Mouse (Mus musculus): ENCODE results near the gene Csk.

GRCm38 (mm10) chr9:57687751-57688150 lies 34.3 kb upstream of the Csk start, which contains the start of gene Cyp1a1:
- no peak for TF ChIP-seq POLR2A (IDR thresholded peaks at IDR 0.05; ENCODE audit: low read depth, low read length)
- no peak for TF ChIP-seq CTCF (IDR thresholded peaks at IDR 0.05; ENCODE audit: borderline replicate concordance, insufficient read depth, low read length)

Measured in embryonic fibroblast, embryonic 13.5 days (primary cell).